Mouse (Mus musculus) C2C12 (cell line): ENCODE data around the gene Stard7. TPM values are rescaled to one million over a fixed set of nuclear protein-coding genes. Genes with fewer than 3 reads are reported as not detected.
A peak's percentile ranks its signal among the peaks of the same experiment; 100 is the strongest.
"Not testable (repeated sequence)": the region's sequence is repeated elsewhere in the genome, so short reads cannot be mapped to it uniquely, and the experiment has no call there.

Experiments
- H3K27me3 ChIP-seq: one replicate; pipeline ENCODE4 v1.6.1; 2011; ENCODE audit not compliant: control insufficient read depth, insufficient read depth, insufficient read length
- H3K36me3 ChIP-seq: one replicate; pipeline ENCODE4 v1.6.1; 2011; ENCODE audit not compliant: control insufficient read depth, insufficient read depth
- H3K4me3 ChIP-seq: one replicate; pipeline ENCODE4 v1.5.1; 2011; ENCODE audit warnings: mild to moderate bottlenecking, control low read depth; ENCODE audit not compliant: poor library complexity, insufficient read depth, severe bottlenecking
- H3K79me2 ChIP-seq: one replicate; pipeline ENCODE4 v1.6.1; 2011; ENCODE audit not compliant: control insufficient read depth, insufficient read depth
- H3K79me3 ChIP-seq: one replicate; pipeline ENCODE4 v1.6.1; 2011; ENCODE audit warnings: low read depth, control low read depth
- H3ac ChIP-seq: one replicate; pipeline ENCODE3; 2011; ENCODE audit warnings: low read depth; ENCODE audit not compliant: control insufficient read depth, insufficient read length
- CEBPB ChIP-seq: IDR thresholded peaks from one replicate; pipeline ENCODE4 v1.6.1; 2011; ENCODE audit warnings: low read depth, mild to moderate bottlenecking, control low read depth, moderate library complexity
- CTCF ChIP-seq: IDR thresholded peaks from one replicate; pipeline ENCODE4 v1.5.1; 2011; ENCODE audit not compliant: control insufficient read depth, insufficient read depth, insufficient read length
- FOSL1 ChIP-seq: IDR thresholded peaks from one replicate; pipeline ENCODE4 v1.8.0; 2011; ENCODE audit warnings: mild to moderate bottlenecking, low read length; ENCODE audit not compliant: poor library complexity, insufficient read depth, severe bottlenecking
- MAX ChIP-seq: IDR thresholded peaks from one replicate; pipeline ENCODE4 v1.6.1; 2011; ENCODE audit warnings: mild to moderate bottlenecking, control low read depth
- MYOD1 ChIP-seq: IDR thresholded peaks from one replicate; pipeline ENCODE4 v1.6.1; 2011; ENCODE audit warnings: low read depth; ENCODE audit not compliant: control insufficient read depth, insufficient read length
- MYOG ChIP-seq: IDR thresholded peaks from one replicate; pipeline ENCODE4 v1.6.1; 2011; ENCODE audit not compliant: control insufficient read depth, insufficient read length; ENCODE audit errors: extremely low read depth
- USF1 ChIP-seq: IDR thresholded peaks from one replicate; pipeline ENCODE4 v1.6.1; 2011; ENCODE audit warnings: low read depth, mild to moderate bottlenecking, control low read depth, moderate library complexity
- polyA plus RNA-seq: library from polyadenylated mRNA; unstranded; fragments of >200 nt; fragmentation: generic; extraction: Trizol; gene quantifications from one replicate; pipeline ENCODE4 v1.2.1, GENCODE M21; 2012; ENCODE audit warnings: missing spikeins

Gene Stard7
- polyA plus RNA-seq, 1 experiment: 25.2 TPM

DNA sequence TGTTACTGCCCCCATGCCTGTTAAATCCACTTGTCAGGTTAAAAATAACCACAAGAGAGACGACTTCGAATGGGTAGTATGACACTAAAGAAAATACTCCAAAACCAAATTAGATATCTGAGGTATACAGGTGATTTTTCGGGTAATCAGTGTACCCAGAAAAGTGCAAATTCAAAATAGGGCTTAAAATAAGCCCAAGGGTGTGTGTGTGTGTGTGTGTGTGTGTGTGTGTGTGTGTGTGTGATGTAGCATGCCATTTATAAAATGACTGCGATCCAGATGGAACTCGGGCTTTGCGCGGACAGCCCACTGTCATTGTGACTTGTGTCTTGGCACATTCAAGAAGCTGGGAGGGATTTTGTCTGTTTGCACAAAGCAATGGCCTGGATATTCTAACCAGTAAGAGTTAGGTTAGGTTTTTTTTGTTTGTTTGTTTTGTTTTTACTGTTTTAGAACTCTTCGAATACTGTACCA, 1.1 kb downstream of the Stard7 start:
- Histone ChIP-seq H3K79me2 (peaks cover 63% of the 10 kb centered on the region), H3ac (peak overlapping the region; percentile 47), H3K4me3 (peak overlapping the region; percentile 92), H3K27me3 (no peaks in the 10 kb centered on the region), H3K36me3 (peaks cover 5% of the 10 kb centered on the region), H3K79me3 (peaks cover 47% of the 10 kb centered on the region)
- TF ChIP-seq FOSL1 (no peak), MYOG (no peak), MYOD1 (no peak), CEBPB (no peak), MAX (no peak), CTCF (no peak), USF1 (no peak)

DNA sequence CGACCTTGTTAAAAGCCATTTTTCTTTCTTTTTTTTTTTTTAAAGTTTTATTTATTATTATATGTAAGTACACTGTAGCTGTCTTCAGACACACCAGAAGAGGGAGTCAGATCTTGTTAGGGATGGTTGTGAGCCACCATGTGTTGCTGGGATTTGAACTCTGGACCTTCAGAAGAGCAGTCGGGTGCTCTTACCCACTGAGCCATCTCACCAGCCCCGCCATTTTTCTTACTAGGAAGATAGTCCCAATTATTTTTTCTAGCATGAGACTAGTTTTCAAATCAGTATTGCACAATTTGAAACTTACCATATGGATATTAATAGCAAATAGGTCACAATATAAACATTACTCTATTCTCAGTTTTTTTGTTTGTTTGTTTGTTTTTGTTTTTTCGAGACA, 2.0 kb downstream of the Stard7 start:
- Histone ChIP-seq H3K79me3 (peaks cover 56% of the 10 kb centered on the region), H3K79me2 (peaks cover 73% of the 10 kb centered on the region)
- not testable (repeated sequence) for H3K4me3 ChIP-seq, H3ac ChIP-seq, H3K27me3 ChIP-seq, H3K36me3 ChIP-seq

GRCm38 (mm10) chr2:127272806-127273205, 2.8 kb downstream of the Stard7 start:
- Histone ChIP-seq H3K79me3 (peaks cover 60% of the 10 kb centered on the region), H3K4me3 (no peak overlapping the region), H3K27me3 (no peaks in the 10 kb centered on the region), H3K36me3 (peaks cover 5% of the 10 kb centered on the region), H3ac (no peak overlapping the region), H3K79me2 (peaks cover 80% of the 10 kb centered on the region)
- TF ChIP-seq CEBPB: no peak

DNA sequence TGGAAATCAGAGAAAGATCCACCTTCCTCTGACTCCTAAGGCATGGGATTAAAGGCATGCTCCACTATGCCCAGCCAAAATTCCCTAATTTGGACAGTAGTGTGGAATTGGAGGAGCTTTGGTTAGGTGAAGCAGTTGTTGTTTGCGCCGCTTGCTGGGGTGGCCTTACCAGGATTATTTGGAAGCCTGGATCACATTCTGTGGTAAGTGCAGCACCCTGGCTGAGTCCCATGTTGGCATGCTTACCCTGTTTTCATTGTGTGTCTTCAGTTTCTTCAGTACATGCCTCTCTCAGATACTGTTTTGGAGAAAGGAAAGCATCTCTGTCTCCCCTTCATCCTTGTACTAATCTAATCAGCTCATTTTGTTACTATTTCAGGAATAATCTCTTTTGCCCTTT, 4.6 kb downstream of the Stard7 start:
- no peaks in the 10 kb centered on the region for H3K27me3 ChIP-seq
- H3K36me3 ChIP-seq: peaks cover 5% of the 10 kb centered on the region
- TF ChIP-seq MYOD1: no peak
- no peak for TF ChIP-seq MAX
- TF ChIP-seq MYOG: no peak
- TF ChIP-seq CEBPB: no peak
- no peak for TF ChIP-seq FOSL1
- TF ChIP-seq USF1: no peak
- TF ChIP-seq CTCF: no peak
- peaks cover 95% of the 10 kb centered on the region for H3K79me2 ChIP-seq
- no peak overlapping the region for H3K4me3 ChIP-seq
- no peak overlapping the region for H3ac ChIP-seq
- peaks cover 74% of the 10 kb centered on the region for H3K79me3 ChIP-seq

DNA sequence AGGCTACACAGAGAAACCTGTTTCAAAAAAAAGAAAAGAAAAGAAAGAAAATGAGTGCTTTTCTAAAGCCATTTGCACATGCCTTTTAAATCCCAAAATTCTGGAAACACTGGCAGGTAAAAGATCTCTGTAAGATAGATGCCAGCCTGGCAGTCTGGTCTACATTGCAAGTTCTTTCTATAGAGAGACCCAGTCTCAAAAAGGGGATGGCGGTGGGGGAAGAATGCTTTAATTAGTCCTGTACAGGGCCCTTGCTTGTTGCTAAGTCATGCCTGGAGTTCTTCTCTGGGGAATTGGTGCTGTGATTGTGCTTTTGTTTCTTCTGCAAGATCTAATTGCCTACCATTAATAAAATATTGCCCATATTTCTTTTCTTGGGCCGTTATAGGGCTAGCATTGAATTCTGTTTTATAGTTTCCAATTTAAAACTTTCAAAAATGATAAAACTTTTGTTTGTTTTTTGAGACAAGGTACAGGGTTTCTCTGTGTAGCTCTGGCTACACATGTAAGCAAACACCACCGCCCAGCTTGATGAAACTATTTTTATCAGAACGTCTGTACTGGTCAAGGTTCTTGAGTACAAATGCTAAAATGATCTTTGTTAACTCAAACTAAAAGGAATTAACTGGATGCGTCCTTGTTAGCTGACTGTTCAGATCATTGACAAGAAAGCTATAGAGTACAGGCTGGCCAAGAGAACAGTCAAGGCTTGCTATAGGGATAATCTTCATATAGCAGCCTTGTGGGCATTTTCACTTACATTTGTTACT, 5.7 kb downstream of the Stard7 start:
- Histone ChIP-seq H3K27me3 (no peaks in the 10 kb centered on the region), H3K4me3 (no peak overlapping the region), H3K79me2 (peaks cover 99% of the 10 kb centered on the region), H3K79me3 (peaks cover 78% of the 10 kb centered on the region), H3ac (no peak overlapping the region), H3K36me3 (peaks cover 5% of the 10 kb centered on the region)
- TF ChIP-seq USF1 (no peak), MYOG (no peak), CTCF (no peak), CEBPB (no peak), MAX (no peak), FOSL1 (no peak), MYOD1 (no peak)

- Histone ChIP-seq H3K4me3 (no peak overlapping the region), H3K79me2 (peaks cover 99% of the 10 kb centered on the region), H3K79me3 (peaks cover 64% of the 10 kb centered on the region), H3K36me3 (no peaks in the 10 kb centered on the region), H3ac (no peak overlapping the region), H3K27me3 (no peaks in the 10 kb centered on the region)
- TF ChIP-seq MYOD1: no peak
- TF ChIP-seq MYOG: no peak
- TF ChIP-seq FOSL1: no peak
- TF ChIP-seq CEBPB: no peak
- TF ChIP-seq CTCF: no peak
- TF ChIP-seq USF1: no peak
- no peak for TF ChIP-seq MAX
Measured at GRCm38 (mm10) chr2:127278162-127278561, 8.1 kb downstream of the Stard7 start.
